Mouse (Mus musculus): ENCODE measurements around the gene Gclc.

Gene Gclc

GRCm38 (mm10) chr9:77783006-77783405, 28.7 kb downstream of the Gclc start:
- DNase-seq (ENCODE audit: low spot score in 2 of 2): no peak

GRCm38 (mm10) chr9:77785466-77785865, 31.1 kb downstream of the Gclc start:
- DNase-seq (ENCODE audit: low spot score in 2 of 2): peak in 1 of 2 experiments; percentile 17

- no peak for DNase-seq (ENCODE audit: low spot score in 2 of 2)
Measured at GRCm38 (mm10) chr9:77787936-77788335, 33.6 kb downstream of the Gclc start.

- DNase-seq (ENCODE audit: low spot score in 2 of 2): peak in 1 of 2 experiments; percentile 39
Measured at GRCm38 (mm10) chr9:77789615-77790348, 35.4 kb downstream of the Gclc start.

- DNase-seq (ENCODE audit: low spot score in 2 of 2): no peak
Measured at GRCm38 (mm10) chr9:77793838-77794237, 39.5 kb downstream of the Gclc start.

GRCm38 (mm10) chr9:77802461-77802860, 48.1 kb downstream of the Gclc start:
- no peak for DNase-seq (ENCODE audit: low spot score in 2 of 2)

GRCm38 (mm10) chr9:77806426-77806825, 52.1 kb downstream of the Gclc start:
- DNase-seq (ENCODE audit: low spot score in 2 of 2): no peak

- peak; percentile 61 to 67 for DNase-seq (ENCODE audit: low spot score in 2 of 2)
Measured at GRCm38 (mm10) chr9:77806842-77807668, 52.7 kb downstream of the Gclc start.

GRCm38 (mm10) chr9:77808481-77808880, 54.1 kb downstream of the Gclc start:
- no peak for DNase-seq (ENCODE audit: low spot score in 2 of 2)

GRCm38 (mm10) chr9:77818858-77819257, 64.5 kb downstream of the Gclc start:
- no peak for DNase-seq (ENCODE audit: low spot score in 2 of 2)

GRCm38 (mm10) chr9:77819318-77819717, 65.0 kb downstream of the Gclc start:
- no peak for DNase-seq (ENCODE audit: low spot score in 2 of 2)

- no peak for DNase-seq (ENCODE audit: low spot score in 2 of 2)
Measured at GRCm38 (mm10) chr9:77820836-77821235, 66.5 kb downstream of the Gclc start.

- DNase-seq (ENCODE audit: low spot score in 2 of 2): no peak
Measured at GRCm38 (mm10) chr9:77825380-77825961, 71.1 kb downstream of the Gclc start.

GRCm38 (mm10) chr9:77826237-77826636, 71.9 kb downstream of the Gclc start:
- no peak for DNase-seq (ENCODE audit: low spot score in 2 of 2)

- no peak for DNase-seq (ENCODE audit: low spot score in 2 of 2)
Measured at GRCm38 (mm10) chr9:77828531-77828965, 74.2 kb downstream of the Gclc start.

GRCm38 (mm10) chr9:77834259-77834993, 80.1 kb downstream of the Gclc start:
- no peak for DNase-seq (ENCODE audit: low spot score in 2 of 2)

- DNase-seq (ENCODE audit: low spot score in 2 of 2): no peak
Measured at GRCm38 (mm10) chr9:77835122-77835521, 80.8 kb downstream of the Gclc start.

- DNase-seq (ENCODE audit: low spot score in 2 of 2): no peak
Measured at GRCm38 (mm10) chr9:77835756-77836155, 81.4 kb downstream of the Gclc start.

GRCm38 (mm10) chr9:77838586-77838985, 84.3 kb downstream of the Gclc start:
- DNase-seq (ENCODE audit: low spot score in 2 of 2): no peak

All from right cerebral cortex, postnatal 36 days (tissue).